Comparison of ENCODE assay signal across 18 mouse cellular contexts in genomic region chr4:40829654-40830400, GRCm38 (mm10). TPM values are rescaled to one million over a fixed set of nuclear protein-coding genes. Genes with fewer than 3 reads are reported as not detected.
A peak's percentile ranks its signal among the peaks of the same experiment; 100 is the strongest.
DNase-seq lines count a peak whose midpoint lies in the region; ATAC-seq lines count a peak whose summit lies in the region.
"Had no signal": no experiment of that assay in that cellular context is flagged by ENCODE, and none has a peak within 500 bp of the region (broad histone marks: within the 10 kb centered on the region; RNA-seq: fewer than 3 reads in every experiment).

No protein-coding gene starts in this region.

- H3K27me3 ChIP-seq in lung, embryonic 16.5 days (ENCODE audit: control insufficient read depth, insufficient read depth, low read depth, low read length), result no peaks in the 10 kb centered on the region
- no peaks in the 10 kb centered on the region for H3K27me3 ChIP-seq in liver, embryonic 13.5 days
- H3K27me3 ChIP-seq: heart, embryonic 12.5 days; neural tube, embryonic 13.5 days; Patski had no signal

- 0 out of 2 replicates have a peak, but pooled peaks cover 4% of the 10 kb centered on the region for H3K36me3 ChIP-seq in lung, embryonic 16.5 days (ENCODE audit: control insufficient read depth, insufficient read depth, low read length)
- H3K36me3 ChIP-seq in liver, embryonic 13.5 days, result peaks cover 58% of the 10 kb centered on the region
- H3K36me3 ChIP-seq: neural tube, embryonic 13.5 days had no signal

- H3K4me2 ChIP-seq in lung, embryonic 16.5 days (ENCODE audit: low read depth, low read length), result no peak overlapping the region
- no peak overlapping the region for H3K4me2 ChIP-seq in liver, embryonic 13.5 days
- H3K4me2 ChIP-seq: heart, embryonic 12.5 days; neural tube, embryonic 13.5 days had no signal

- DNase-seq in lung, postnatal 36 days, result no peak
- peak; percentile 56 for DNase-seq in ZHBTc4 (ENCODE audit: low read depth, low spot score)
- peak; percentile 85 for DNase-seq in kidney, adult 9 months
- no peak for DNase-seq in liver, embryonic 13.5 days
- no peak for DNase-seq in urinary bladder, postnatal 10 days (ENCODE audit: low spot score)
- no peak for DNase-seq in thymus, postnatal 10 days (ENCODE audit: low spot score in 2 of 2)
- DNase-seq: cerebellum, adult 11 months; cerebellum, postnatal 36 days; right cerebral cortex, postnatal 4 days had no signal

- H3K9ac ChIP-seq in lung, embryonic 16.5 days (ENCODE audit: low read length), result no peak overlapping the region
- no peak overlapping the region for H3K9ac ChIP-seq in liver, embryonic 13.5 days
- H3K9ac ChIP-seq: heart, embryonic 12.5 days; neural tube, embryonic 13.5 days had no signal

- no peaks in the 10 kb centered on the region for H3K9me3 ChIP-seq in lung, embryonic 16.5 days (ENCODE audit: control insufficient read depth, low read length)
- H3K9me3 ChIP-seq in liver, embryonic 13.5 days (replicated peaks), result no peaks in the 10 kb centered on the region
- H3K9me3 ChIP-seq: embryonic facial prominence, embryonic 10.5 days; neural tube, embryonic 13.5 days had no signal

- H3K27ac ChIP-seq in lung, embryonic 16.5 days (ENCODE audit: low read length), result peak overlapping the region; percentile 9; the same call in 1 of the 2 replicates
- 0 out of 2 replicates have a peak overlapping the region, but pooled peaks have one; percentile 57 for H3K27ac ChIP-seq in liver, embryonic 13.5 days
- H3K27ac ChIP-seq: embryonic facial prominence, embryonic 10.5 days; neural tube, embryonic 13.5 days had no signal

- no peak for ATAC-seq in lung, embryonic 16.5 days (ENCODE audit: low read depth)
- ATAC-seq in liver, embryonic 13.5 days (ENCODE audit: low read depth), result 0 out of 2 replicates have a peak, but pooled peaks have one; percentile 10
- no peak for ATAC-seq in granulocyte monocyte progenitor cell, adult 5-6 weeks (replicated peaks; ENCODE audit: poor library complexity, severe bottlenecking)
- ATAC-seq: CD4-positive, CD25-positive, alpha-beta regulatory T cell, adult 4 months; inflammation-experienced regulatory T-cells, adult 6 months; Patski had no signal

- WGBS in lung, embryonic 16.5 days, result 81% methylated on average over 13 of the region's 13 CpGs
- WGBS in liver, embryonic 13.5 days (ENCODE audit: insufficient replicate concordance), result 79% methylated on average over 13 of the region's 13 CpGs

- peaks cover 9% of the 10 kb centered on the region; the same call in 1 of the 2 replicates for H3K4me1 ChIP-seq in lung, embryonic 16.5 days (replicated peaks; ENCODE audit: control insufficient read depth, insufficient read depth, low read length)
- H3K4me1 ChIP-seq in liver, embryonic 13.5 days (replicated peaks), result peaks cover 77% of the 10 kb centered on the region
- H3K4me1 ChIP-seq: neural tube, embryonic 13.5 days had no signal

- H3K4me3 ChIP-seq in lung, embryonic 16.5 days (ENCODE audit: low read length), result no peak overlapping the region
- no peak overlapping the region for H3K4me3 ChIP-seq in liver, embryonic 13.5 days (replicated peaks)
- H3K4me3 ChIP-seq: embryonic facial prominence, embryonic 10.5 days; erythroblast, embryonic 14.5 days; heart, embryonic 12.5 days; neural tube, embryonic 13.5 days had no signal

RNA-seq across cellular contexts. Expression of gene B4galt1, which starts 24.0 kb away (rescaled TPM):
- polyA plus RNA-seq in lung, embryonic 16.5 days (2015; fragmentation: Nextera tagmentation; extraction: Ambion mirVana), result 75.4 and 79.0 TPM in 2 replicates
- 29.9 and 33.8 TPM in 2 replicates for polyA plus RNA-seq in liver, embryonic 13.5 days (2015; fragmentation: Nextera tagmentation; extraction: Ambion mirVana)
- 74.8 and 78.1 TPM in 2 replicates for total RNA-seq in granulocyte monocyte progenitor cell, adult 5-6 weeks (2014; fragmentation: Nextera tagmentation)
- total RNA-seq in granulocyte monocyte progenitor cell, adult 5-6 weeks (2017), result 45.0 and 45.5 TPM in 2 replicates

Comparison
In these comparisons a context has a peak if more than half of its experiments do, and no peak if none do; other contexts are left out.
1. DNase-seq: peak in ZHBTc4 (single experiment) and kidney, adult 9 months (single experiment); none in lung, postnatal 36 days (single experiment), liver, embryonic 13.5 days (single experiment), urinary bladder, postnatal 10 days (single experiment) and thymus, postnatal 10 days (0 of 2).